ENCODE assay signal across 24 mouse cellular contexts in the genomic region with DNA sequence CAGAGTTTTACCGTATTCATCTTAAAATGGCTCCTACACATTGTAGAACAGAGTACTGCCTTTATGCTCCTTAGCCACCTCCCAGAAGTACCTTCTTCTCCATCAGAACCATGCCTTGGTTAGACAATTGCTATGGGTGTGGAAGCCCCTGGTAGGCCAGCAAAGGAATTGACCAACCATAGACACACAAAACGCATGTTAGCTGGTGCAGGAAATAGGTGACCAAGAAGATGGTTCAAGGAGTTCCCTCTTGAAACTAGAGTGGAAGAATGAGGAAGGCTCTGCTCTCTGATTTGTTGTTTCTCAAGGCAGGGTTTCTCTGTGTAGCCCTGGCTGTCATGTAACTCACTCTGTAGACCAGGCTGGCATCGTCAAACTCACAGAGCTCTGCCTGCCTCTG.
"Had no signal": no experiment of that assay in that cellular context is flagged by ENCODE, and none has a peak within 500 bp of the region (broad histone marks: within the 10 kb centered on the region; RNA-seq: fewer than 3 reads in every experiment).

No protein-coding gene starts in this region.

- ATAC-seq: liver, postnatal 0 days; midbrain, embryonic 13.5 days; midbrain, embryonic 16.5 days had no signal

- DNase-seq: kidney, adult 18-20 months; kidney, adult 9 months; kidney, postnatal 14 days; kidney, postnatal 4 days; layer of hippocampus, adult 9-11 months; left cerebral cortex, postnatal 4 days; liver, postnatal 0 days; lung, postnatal 10 days; lung, postnatal 36 days; retina, postnatal 1 day; right cerebral cortex, postnatal 25 days; spleen, adult 18-20 months; thymus, adult 18-20 months; thymus, postnatal 36 days had no signal

- H3K27ac ChIP-seq: limb, embryonic 12.5 days; limb, embryonic 15.5 days; liver, embryonic 14.5 days; lung, embryonic 15.5 days; midbrain, embryonic 13.5 days; neural tube, embryonic 13.5 days had no signal

- H3K4me3 ChIP-seq: limb, embryonic 12.5 days; limb, embryonic 15.5 days; lung, embryonic 15.5 days; megakaryocyte, embryonic 14.5 days; midbrain, embryonic 10.5 days; midbrain, embryonic 13.5 days; myocyte; neural tube, embryonic 13.5 days had no signal
